Mouse (Mus musculus): ENCODE measurements around the gene Ethe1. TPM values are rescaled to one million over a fixed set of nuclear protein-coding genes. Genes with fewer than 3 reads are reported as not detected.
A peak's percentile ranks its signal among the peaks of the same experiment; 100 is the strongest.

Ethe1 gene
- polyA plus RNA-seq, 1 experiment, result 13.4 TPM

- Histone ChIP-seq H3K4me1 (ENCODE audit: control insufficient read depth, insufficient read depth, low read length) (no peaks in the 10 kb centered on the region), H3K27ac (ENCODE audit: insufficient read depth, low read length) (peak within 1 kb of the TSS; percentile 85), H3K4me3 (ENCODE audit: low read depth, low read length) (peak within 1 kb of the TSS; percentile 92), H3K9ac (ENCODE audit: low read depth, poor library complexity, severe bottlenecking) (peak within 1 kb of the TSS; percentile 78), H3K27me3 (ENCODE audit: control insufficient read depth, insufficient read depth, low read length, poor library complexity, severe bottlenecking) (no peaks in the 10 kb centered on the region), H3K36me3 (ENCODE audit: control insufficient read depth, insufficient read depth, low read length, poor library complexity, severe bottlenecking) (peaks cover 5% of the 10 kb centered on the region; the same call in 1 of the 2 replicates), H3K9me3 (replicated peaks; ENCODE audit: control insufficient read depth, insufficient read depth, low read length, poor library complexity, severe bottlenecking) (no peaks in the 10 kb centered on the region)
- no peak for TF ChIP-seq POLR2A (IDR thresholded peaks at IDR 0.05; ENCODE audit: insufficient read depth, low read length)
Observed at GRCm38 (mm10) chr7:24546068-24546614, 41.2 kb upstream of the Ethe1 start, which contains the start of the genes Pinlyp and Xrcc1. TSS of gene Pinlyp (minus strand) at chr7:24546118. TSS of gene Xrcc1 (plus strand) at chr7:24546289.

- H3K4me1 ChIP-seq (ENCODE audit: control insufficient read depth, insufficient read depth, low read length), result no peaks in the 10 kb centered on the region
- peak overlapping the region; percentile 78 for H3K9ac ChIP-seq (ENCODE audit: low read depth, poor library complexity, severe bottlenecking)
- TF ChIP-seq CTCF (IDR thresholded peaks at IDR 0.05; ENCODE audit: low read depth, low read length) (no peak), POLR2A (IDR thresholded peaks at IDR 0.05; ENCODE audit: insufficient read depth, low read length) (peak; percentile 40), EP300 (IDR thresholded peaks at IDR 0.05; ENCODE audit: insufficient read depth, low read depth, low read length) (no peak)
- H3K4me3 ChIP-seq (ENCODE audit: low read depth, low read length), result peak overlapping the region; percentile 92
- H3K9me3 ChIP-seq (replicated peaks; ENCODE audit: control insufficient read depth, insufficient read depth, low read length, poor library complexity, severe bottlenecking), result no peaks in the 10 kb centered on the region
- peak overlapping the region; percentile 85 for H3K27ac ChIP-seq (ENCODE audit: insufficient read depth, low read length)
- H3K36me3 ChIP-seq (ENCODE audit: control insufficient read depth, insufficient read depth, low read length, poor library complexity, severe bottlenecking), result peaks cover 5% of the 10 kb centered on the region
- H3K27me3 ChIP-seq (ENCODE audit: control insufficient read depth, insufficient read depth, low read length, poor library complexity, severe bottlenecking), result no peaks in the 10 kb centered on the region
Observed at GRCm38 (mm10) chr7:24546634-24547389, 40.5 kb upstream of the Ethe1 start.

- H3K4me3 ChIP-seq (ENCODE audit: low read depth, low read length), result peak overlapping the region; percentile 92
- H3K9me3 ChIP-seq (replicated peaks; ENCODE audit: control insufficient read depth, insufficient read depth, low read length, poor library complexity, severe bottlenecking), result no peaks in the 10 kb centered on the region
- TF ChIP-seq CTCF (IDR thresholded peaks at IDR 0.05; ENCODE audit: low read depth, low read length) (no peak), POLR2A (IDR thresholded peaks at IDR 0.05; ENCODE audit: insufficient read depth, low read length) (no peak), EP300 (IDR thresholded peaks at IDR 0.05; ENCODE audit: insufficient read depth, low read depth, low read length) (no peak)
- H3K36me3 ChIP-seq (ENCODE audit: control insufficient read depth, insufficient read depth, low read length, poor library complexity, severe bottlenecking), result peaks cover 13% of the 10 kb centered on the region
- H3K27ac ChIP-seq (ENCODE audit: insufficient read depth, low read length), result no peak overlapping the region
- H3K27me3 ChIP-seq (ENCODE audit: control insufficient read depth, insufficient read depth, low read length, poor library complexity, severe bottlenecking), result no peaks in the 10 kb centered on the region
- no peaks in the 10 kb centered on the region for H3K4me1 ChIP-seq (ENCODE audit: control insufficient read depth, insufficient read depth, low read length)
- peak overlapping the region; percentile 78 for H3K9ac ChIP-seq (ENCODE audit: low read depth, poor library complexity, severe bottlenecking)
Observed at GRCm38 (mm10) chr7:24547534-24548036, 39.8 kb upstream of the Ethe1 start.

GRCm38 (mm10) chr7:24551985-24552759 lies 35.2 kb upstream of the Ethe1 start:
- Histone ChIP-seq H3K4me1 (ENCODE audit: control insufficient read depth, insufficient read depth, low read length) (no peaks in the 10 kb centered on the region), H3K9me3 (replicated peaks; ENCODE audit: control insufficient read depth, insufficient read depth, low read length, poor library complexity, severe bottlenecking) (no peaks in the 10 kb centered on the region), H3K27me3 (ENCODE audit: control insufficient read depth, insufficient read depth, low read length, poor library complexity, severe bottlenecking) (no peaks in the 10 kb centered on the region), H3K4me3 (ENCODE audit: low read depth, low read length) (no peak overlapping the region), H3K36me3 (ENCODE audit: control insufficient read depth, insufficient read depth, low read length, poor library complexity, severe bottlenecking) (peaks cover 16% of the 10 kb centered on the region), H3K27ac (ENCODE audit: insufficient read depth, low read length) (no peak overlapping the region), H3K9ac (ENCODE audit: low read depth, poor library complexity, severe bottlenecking) (no peak overlapping the region)
- TF ChIP-seq CTCF (IDR thresholded peaks at IDR 0.05; ENCODE audit: low read depth, low read length), result no peak
- no peak for TF ChIP-seq POLR2A (IDR thresholded peaks at IDR 0.05; ENCODE audit: insufficient read depth, low read length)
- no peak for TF ChIP-seq EP300 (IDR thresholded peaks at IDR 0.05; ENCODE audit: insufficient read depth, low read depth, low read length)

GRCm38 (mm10) chr7:24555786-24556185 lies 31.6 kb upstream of the Ethe1 start:
- Histone ChIP-seq H3K4me1 (ENCODE audit: control insufficient read depth, insufficient read depth, low read length) (no peaks in the 10 kb centered on the region), H3K4me3 (ENCODE audit: low read depth, low read length) (no peak overlapping the region), H3K9ac (ENCODE audit: low read depth, poor library complexity, severe bottlenecking) (no peak overlapping the region), H3K27me3 (ENCODE audit: control insufficient read depth, insufficient read depth, low read length, poor library complexity, severe bottlenecking) (no peaks in the 10 kb centered on the region), H3K36me3 (ENCODE audit: control insufficient read depth, insufficient read depth, low read length, poor library complexity, severe bottlenecking) (peaks cover 14% of the 10 kb centered on the region), H3K9me3 (replicated peaks; ENCODE audit: control insufficient read depth, insufficient read depth, low read length, poor library complexity, severe bottlenecking) (no peaks in the 10 kb centered on the region), H3K27ac (ENCODE audit: insufficient read depth, low read length) (no peak overlapping the region)
- TF ChIP-seq EP300 (IDR thresholded peaks at IDR 0.05; ENCODE audit: insufficient read depth, low read depth, low read length) (no peak), CTCF (IDR thresholded peaks at IDR 0.05; ENCODE audit: low read depth, low read length) (no peak), POLR2A (IDR thresholded peaks at IDR 0.05; ENCODE audit: insufficient read depth, low read length) (no peak)

Measured in ES-Bruce4 (cell line).